ENCODE assay signal across 10 mouse cellular contexts in the genomic region with DNA sequence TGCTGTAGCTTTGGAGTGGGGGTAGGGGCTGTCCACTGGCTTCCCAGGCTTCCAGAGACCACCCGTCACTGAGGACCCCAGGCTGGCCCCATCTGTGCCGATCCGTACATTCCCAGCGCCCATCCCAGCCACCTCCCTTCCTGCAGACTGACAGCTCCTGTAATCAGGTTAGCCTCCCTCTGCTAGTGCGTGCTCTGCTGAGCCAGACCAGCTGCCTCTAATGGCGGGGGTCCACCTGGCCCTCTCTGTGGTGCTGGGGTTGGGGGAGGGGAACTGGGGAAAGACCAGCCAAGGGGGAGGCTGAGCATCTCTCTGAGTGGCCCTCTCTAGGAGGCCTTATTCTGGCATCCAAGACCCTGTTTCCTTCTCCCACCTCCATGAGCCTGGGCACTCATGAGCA. TPM values are rescaled to one million over a fixed set of nuclear protein-coding genes. Genes with fewer than 3 reads are reported as not detected.
DNase-seq lines count a peak whose midpoint lies in the region; ATAC-seq and TF ChIP-seq lines count a peak whose summit lies in the region.
"Had no signal": no experiment of that assay in that cellular context is flagged by ENCODE, and none has a peak within 500 bp of the region (broad histone marks: within the 10 kb centered on the region; RNA-seq: fewer than 3 reads in every experiment).

No protein-coding gene starts in this region.

- H3K36me3 ChIP-seq in kidney, embryonic 14.5 days (ENCODE audit: control insufficient read depth, insufficient read depth, low read length), result peaks cover 13% of the 10 kb centered on the region; the same call in 1 of the 2 replicates
- no peaks in the 10 kb centered on the region for H3K36me3 ChIP-seq in kidney, adult 2 months (ENCODE audit: control insufficient read depth, insufficient read depth, low read length)
- peaks cover 36% of the 10 kb centered on the region for H3K36me3 ChIP-seq in forebrain, embryonic 12.5 days (replicated peaks)
- H3K36me3 ChIP-seq in hindbrain, postnatal 0 days (ENCODE audit: insufficient read depth, low read length), result no peaks in the 10 kb centered on the region

- no peaks in the 10 kb centered on the region for H3K27me3 ChIP-seq in kidney, embryonic 14.5 days (ENCODE audit: control insufficient read depth, insufficient read depth, low read length)
- no peaks in the 10 kb centered on the region for H3K27me3 ChIP-seq in kidney, adult 2 months (replicated peaks; ENCODE audit: control insufficient read depth, insufficient read depth, low read length)
- H3K27me3 ChIP-seq in forebrain, embryonic 12.5 days, result no peaks in the 10 kb centered on the region
- H3K27me3 ChIP-seq in hindbrain, postnatal 0 days (ENCODE audit: insufficient read depth, low read length), result no peaks in the 10 kb centered on the region
- H3K27me3 ChIP-seq: liver, embryonic 13.5 days had no signal

- no peak overlapping the region for H3K4me3 ChIP-seq in kidney, embryonic 14.5 days (ENCODE audit: low read length)
- H3K4me3 ChIP-seq in kidney, adult 2 months (ENCODE audit: insufficient read depth, low read depth, low read length), result no peak overlapping the region
- H3K4me3 ChIP-seq in forebrain, embryonic 12.5 days (replicated peaks), result no peak overlapping the region
- no peak overlapping the region for H3K4me3 ChIP-seq in hindbrain, postnatal 0 days (ENCODE audit: low read length)
- H3K4me3 ChIP-seq: liver, embryonic 13.5 days had no signal

- peaks cover 73% of the 10 kb centered on the region for H3K4me1 ChIP-seq in kidney, embryonic 14.5 days (ENCODE audit: control insufficient read depth, insufficient read depth, low read length)
- peaks cover 61% of the 10 kb centered on the region for H3K4me1 ChIP-seq in kidney, adult 2 months (ENCODE audit: control insufficient read depth, insufficient read depth, low read length)
- peaks cover 84% of the 10 kb centered on the region for H3K4me1 ChIP-seq in forebrain, embryonic 12.5 days
- peaks cover 42% of the 10 kb centered on the region for H3K4me1 ChIP-seq in hindbrain, postnatal 0 days (ENCODE audit: insufficient read depth, low read length)

- ATAC-seq in kidney, embryonic 14.5 days (ENCODE audit: low FRiP score, low TSS enrichment), result peak; percentile 5; the same call in 1 of the 2 replicates
- peak; percentile 57 for ATAC-seq in forebrain, embryonic 12.5 days (ENCODE audit: low FRiP score)
- ATAC-seq in hindbrain, postnatal 0 days, result peak; percentile 19; the same call in 1 of the 2 replicates

- DNase-seq in kidney, adult 2 months, result no peak
- no peak for DNase-seq in hindbrain, postnatal 0 days (ENCODE audit: low spot score)
- peak; percentile 51 for DNase-seq in retina, embryonic 14.5 days (ENCODE audit: low spot score)
- no peak for DNase-seq in thymus, postnatal 0 days (ENCODE audit: low spot score)
- no peak for DNase-seq in right cerebral cortex, postnatal 25 days
- DNase-seq: kidney, postnatal 4 days; liver, embryonic 13.5 days; spleen, adult 18-20 months had no signal

- no peak overlapping the region for H3K9ac ChIP-seq in kidney, embryonic 14.5 days (ENCODE audit: low read depth, low read length)
- no peak overlapping the region for H3K9ac ChIP-seq in forebrain, embryonic 12.5 days
- no peak overlapping the region for H3K9ac ChIP-seq in hindbrain, postnatal 0 days (replicated peaks; ENCODE audit: low read length)
- H3K9ac ChIP-seq: liver, embryonic 13.5 days had no signal

- 22% methylated on average over 6 of the region's 6 CpGs for WGBS in kidney, embryonic 14.5 days
- WGBS in kidney, adult 2 months, result 67% methylated on average over 6 of the region's 6 CpGs
- WGBS in forebrain, embryonic 12.5 days, result 23% methylated on average over 6 of the region's 6 CpGs
- 32% methylated on average over 6 of the region's 6 CpGs for WGBS in hindbrain, postnatal 0 days

- H3K9me3 ChIP-seq in kidney, embryonic 14.5 days (ENCODE audit: control insufficient read depth, low read length), result no peaks in the 10 kb centered on the region
- no peaks in the 10 kb centered on the region for H3K9me3 ChIP-seq in forebrain, embryonic 12.5 days
- H3K9me3 ChIP-seq in hindbrain, postnatal 0 days (ENCODE audit: low read length), result no peaks in the 10 kb centered on the region
- H3K9me3 ChIP-seq: liver, embryonic 13.5 days had no signal

- H3K4me2 ChIP-seq in kidney, embryonic 14.5 days (replicated peaks; ENCODE audit: low read depth, low read length), result no peak overlapping the region
- no peak overlapping the region for H3K4me2 ChIP-seq in forebrain, embryonic 12.5 days
- H3K4me2 ChIP-seq in hindbrain, postnatal 0 days (ENCODE audit: low read depth, low read length), result no peak overlapping the region
- H3K4me2 ChIP-seq: liver, embryonic 13.5 days had no signal

- TF ChIP-seq CTCF in kidney, adult 2 months (conservative IDR thresholded peaks at IDR 0.05; ENCODE audit: insufficient read depth, insufficient read length, low read depth, low read length), result no peak
- TF ChIP-seq CTCF in hindbrain, postnatal 0 days (IDR thresholded peaks at IDR 0.05; ENCODE audit: low read depth), result no peak

- H3K27ac ChIP-seq in kidney, embryonic 14.5 days (ENCODE audit: low read depth, low read length), result peak overlapping the region; percentile 49; the same call in 1 of the 2 replicates
- H3K27ac ChIP-seq in kidney, adult 2 months (ENCODE audit: insufficient read depth, low read depth, low read length), result no peak overlapping the region
- peak overlapping the region; percentile 70 for H3K27ac ChIP-seq in forebrain, embryonic 12.5 days
- peak overlapping the region; percentile 27; the same call in 1 of the 2 replicates for H3K27ac ChIP-seq in hindbrain, postnatal 0 days
- H3K27ac ChIP-seq: liver, embryonic 13.5 days had no signal

- TF ChIP-seq POLR2A in kidney, adult 2 months (IDR thresholded peaks at IDR 0.05; ENCODE audit: low read depth, low read length), result no peak

RNA-seq across cellular contexts. Expression of gene Zmiz1, which starts 53.8 kb away (rescaled TPM):
- 43.3 and 57.3 TPM in 2 replicates for polyA plus RNA-seq in kidney, embryonic 14.5 days (2014; fragmentation: Nextera tagmentation; extraction: Ambion mirVana)
- 37.8 and 42.6 TPM in 2 replicates for polyA plus RNA-seq in kidney, adult 2 months (2012; rRNA removed)
- polyA plus RNA-seq in forebrain, embryonic 12.5 days (2016; fragmentation: Nextera tagmentation; extraction: Ambion mirVana), result 64.1 and 68.3 TPM in 2 replicates
- 129 and 135 TPM in 2 replicates for total RNA-seq in hindbrain, postnatal 0 days (2014; rRNA removed)
- polyA plus RNA-seq in hindbrain, postnatal 0 days (2015; fragmentation: Nextera tagmentation; extraction: Ambion mirVana), result 41.9 and 50.6 TPM in 2 replicates
- 19.9 and 26.4 TPM in 2 replicates for polyA plus RNA-seq in thymus, postnatal 0 days (2015; fragmentation: Nextera tagmentation; extraction: Ambion mirVana)

Comparison
In these comparisons a context has a peak if more than half of its experiments do, and no peak if none do; other contexts are left out.
1. ATAC-seq: peak in every context shown above with its lines; median percentile 57 in forebrain, embryonic 12.5 days; 19 in hindbrain, postnatal 0 days; 5 in kidney, embryonic 14.5 days.